Mouse (Mus musculus) adrenal gland, postnatal 10 days (tissue): Measurements from ENCODE around the gene Zbp1. TPM values are rescaled to one million over a fixed set of nuclear protein-coding genes. Genes with fewer than 3 reads are reported as not detected.

ENCODE experiments used
- DNase-seq: peaks from one replicate; pipeline ENCODE4 v3.0.0; 2021; ENCODE audit warnings: mixed read lengths
- total RNA-seq, 2 experiments: library from RNA; stranded (reverse); gene quantifications; 2 replicates each; pipeline ENCODE4 v1.2.3; 2021

The Zbp1 gene
- total RNA-seq, 2 experiments from 2014 or later, result 0.90 to 2.3 TPM

- no peak for DNase-seq
Measured at GRCm38 (mm10) chr2:173247197-173247596, 28.5 kb upstream of the Zbp1 start.

GRCm38 (mm10) chr2:173246688-173247087, 28.0 kb upstream of the Zbp1 start:
- no peak for DNase-seq

- DNase-seq, result no peak
Measured at GRCm38 (mm10) chr2:173245258-173245657, 26.5 kb upstream of the Zbp1 start.

- no peak for DNase-seq
Measured at GRCm38 (mm10) chr2:173244108-173244507, 25.4 kb upstream of the Zbp1 start.

GRCm38 (mm10) chr2:173243616-173244015, 24.9 kb upstream of the Zbp1 start:
- no peak for DNase-seq

- no peak for DNase-seq
Measured at GRCm38 (mm10) chr2:173242874-173243273, 24.2 kb upstream of the Zbp1 start.

GRCm38 (mm10) chr2:173240738-173241137, 22.0 kb upstream of the Zbp1 start:
- DNase-seq, result no peak

GRCm38 (mm10) chr2:173238522-173238921, 19.8 kb upstream of the Zbp1 start:
- no peak for DNase-seq

GRCm38 (mm10) chr2:173235435-173236332, 17.0 kb upstream of the Zbp1 start:
- DNase-seq, result no peak

GRCm38 (mm10) chr2:173232766-173233099, 14.0 kb upstream of the Zbp1 start:
- no peak for DNase-seq

GRCm38 (mm10) chr2:173232065-173232765, 13.5 kb upstream of the Zbp1 start:
- DNase-seq, result no peak

GRCm38 (mm10) chr2:173229578-173230224, 11.0 kb upstream of the Zbp1 start:
- DNase-seq, result peak; percentile 96

GRCm38 (mm10) chr2:173228567-173228966, 9.8 kb upstream of the Zbp1 start:
- DNase-seq, result no peak

- no peak for DNase-seq
Measured at GRCm38 (mm10) chr2:173226792-173227191, 8.1 kb upstream of the Zbp1 start.

GRCm38 (mm10) chr2:173225906-173226305, 7.2 kb upstream of the Zbp1 start:
- no peak for DNase-seq

GRCm38 (mm10) chr2:173224832-173225231, 6.1 kb upstream of the Zbp1 start:
- DNase-seq, result no peak

- no peak for DNase-seq
Measured at GRCm38 (mm10) chr2:173224097-173224496, 5.4 kb upstream of the Zbp1 start.

- no peak for DNase-seq
Measured at GRCm38 (mm10) chr2:173223496-173223895, 4.8 kb upstream of the Zbp1 start.

GRCm38 (mm10) chr2:173220754-173221153, 2.0 kb upstream of the Zbp1 start:
- no peak for DNase-seq

- peak; percentile 58 for DNase-seq
Measured at GRCm38 (mm10) chr2:173219256-173219954, 682 bp upstream of the Zbp1 start.

GRCm38 (mm10) chr2:173217763-173218258, 912 bp downstream of the Zbp1 start:
- DNase-seq, result no peak

- DNase-seq, result no peak
Measured at GRCm38 (mm10) chr2:173217246-173217645, 1.5 kb downstream of the Zbp1 start.
